Mouse (Mus musculus): Measurements from ENCODE around the gene Ace.

DNA sequence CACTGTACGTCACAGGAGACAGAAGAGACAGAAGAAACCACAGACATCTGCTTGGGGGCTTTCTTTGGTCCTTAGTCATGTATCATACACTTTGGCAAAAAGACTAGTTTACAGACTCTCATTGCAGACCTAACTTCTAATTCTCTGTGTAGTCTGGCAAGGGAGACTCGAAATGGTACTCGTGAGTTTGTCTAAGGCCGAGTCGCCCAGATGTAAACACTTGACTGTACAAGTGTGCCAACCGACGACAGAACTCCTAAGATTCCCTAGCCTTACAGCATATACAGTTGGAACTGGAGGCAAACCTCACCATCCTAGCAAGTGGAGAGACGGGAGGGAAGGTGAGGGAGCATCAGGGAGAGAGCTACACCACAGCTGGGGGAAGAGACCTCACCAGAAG, 34.0 kb upstream of the Ace start:
- TF ChIP-seq CTCF (IDR thresholded peaks at IDR 0.05; ENCODE audit: low read depth, low read length) (no peak), POLR2AphosphoS5 (IDR thresholded peaks at IDR 0.05; ENCODE audit: insufficient replicate concordance, low read depth, low read length) (no peak), GATA1 (IDR thresholded peaks at IDR 0.05; ENCODE audit: borderline replicate concordance, low read length) (no peak)
